Mouse (Mus musculus) ovary, postnatal 36 days (tissue): ENCODE data around the gene Krtap29-1.

ENCODE experiments used
- DNase-seq: peaks from one replicate; pipeline ENCODE4 v3.0.0; 2022; ENCODE audit warnings: low spot score, mixed read lengths

Krtap29-1 gene

DNA sequence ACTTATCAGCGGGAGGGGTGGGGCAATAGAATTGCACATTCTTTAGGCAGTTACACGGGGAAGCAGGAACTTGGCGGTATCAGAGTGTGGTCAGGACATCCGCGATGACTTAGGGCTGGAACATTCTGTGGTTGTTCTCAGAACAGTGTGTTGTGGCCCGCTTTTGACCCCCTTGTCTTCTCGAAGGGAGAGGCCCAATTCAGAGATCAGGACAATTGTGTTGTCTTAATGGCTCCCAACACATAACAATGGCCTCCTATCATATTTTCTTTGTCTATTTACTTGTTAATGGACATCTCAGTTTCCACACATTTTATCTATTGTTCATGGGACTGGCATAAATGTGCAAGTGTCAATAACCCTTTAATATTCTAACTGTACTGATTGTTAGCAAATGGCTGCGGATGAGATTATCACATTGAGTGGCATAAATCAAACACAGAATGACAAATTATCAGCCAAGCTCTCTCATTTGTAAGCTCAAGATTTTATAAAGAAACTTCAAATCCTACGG is 41.0 kb downstream of the Krtap29-1 start:
- DNase-seq, result no peak

- DNase-seq, result no peak
These were observed 42.9 kb downstream of the Krtap29-1 start, which contains the start of gene Krtap31-2 for GRCm38 (mm10) chr11:99935991-99936390. Gene Krtap31-2, plus strand, starts transcription at chr11:99936291.
